Mouse (Mus musculus): ENCODE measurements around the gene Pdzrn3. TPM values are rescaled to one million over a fixed set of nuclear protein-coding genes. Genes with fewer than 3 reads are reported as not detected.

Gene Pdzrn3
- polyA plus RNA-seq (2012; rRNA removed): 27.6 and 40.4 TPM in 2 replicates

- DNase-seq (ENCODE audit: low read depth): peak; percentile 83
- TF ChIP-seq POLR2A (IDR thresholded peaks at IDR 0.05; ENCODE audit: borderline replicate concordance, extremely low read depth, insufficient read depth, insufficient read length, poor library complexity, severe bottlenecking) (no peak), CTCF (IDR thresholded peaks at IDR 0.05; ENCODE audit: borderline replicate concordance, extremely low read depth, insufficient read depth, insufficient read length) (peak; percentile 53)
Measured at GRCm38 (mm10) chr6:101377167-101377934, at the start of gene Pdzrn3. Gene Pdzrn3, minus strand, starts transcription at chr6:101377897.

- DNase-seq (ENCODE audit: low read depth): no peak
- no peak for TF ChIP-seq POLR2A (IDR thresholded peaks at IDR 0.05; ENCODE audit: borderline replicate concordance, extremely low read depth, insufficient read depth, insufficient read length, poor library complexity, severe bottlenecking)
- TF ChIP-seq CTCF (IDR thresholded peaks at IDR 0.05; ENCODE audit: borderline replicate concordance, extremely low read depth, insufficient read depth, insufficient read length): no peak
Measured at GRCm38 (mm10) chr6:101427296-101427695, 49.6 kb upstream of the Pdzrn3 start.

- TF ChIP-seq POLR2A (IDR thresholded peaks at IDR 0.05; ENCODE audit: borderline replicate concordance, extremely low read depth, insufficient read depth, insufficient read length, poor library complexity, severe bottlenecking): no peak
- TF ChIP-seq CTCF (IDR thresholded peaks at IDR 0.05; ENCODE audit: borderline replicate concordance, extremely low read depth, insufficient read depth, insufficient read length): no peak
- DNase-seq (ENCODE audit: low read depth): peak; percentile 88
Measured at GRCm38 (mm10) chr6:101426301-101426700, 48.6 kb upstream of the Pdzrn3 start.

GRCm38 (mm10) chr6:101422084-101422954, 44.6 kb upstream of the Pdzrn3 start:
- no peak for TF ChIP-seq POLR2A (IDR thresholded peaks at IDR 0.05; ENCODE audit: borderline replicate concordance, extremely low read depth, insufficient read depth, insufficient read length, poor library complexity, severe bottlenecking)
- no peak for TF ChIP-seq CTCF (IDR thresholded peaks at IDR 0.05; ENCODE audit: borderline replicate concordance, extremely low read depth, insufficient read depth, insufficient read length)
- DNase-seq (ENCODE audit: low read depth): peak; percentile 89

GRCm38 (mm10) chr6:101418213-101418612, 40.5 kb upstream of the Pdzrn3 start:
- DNase-seq (ENCODE audit: low read depth): no peak
- TF ChIP-seq POLR2A (IDR thresholded peaks at IDR 0.05; ENCODE audit: borderline replicate concordance, extremely low read depth, insufficient read depth, insufficient read length, poor library complexity, severe bottlenecking) (no peak), CTCF (IDR thresholded peaks at IDR 0.05; ENCODE audit: borderline replicate concordance, extremely low read depth, insufficient read depth, insufficient read length) (no peak)

- no peak for TF ChIP-seq CTCF (IDR thresholded peaks at IDR 0.05; ENCODE audit: borderline replicate concordance, extremely low read depth, insufficient read depth, insufficient read length)
- TF ChIP-seq POLR2A (IDR thresholded peaks at IDR 0.05; ENCODE audit: borderline replicate concordance, extremely low read depth, insufficient read depth, insufficient read length, poor library complexity, severe bottlenecking): no peak
Measured at GRCm38 (mm10) chr6:101411701-101412100, 34.0 kb upstream of the Pdzrn3 start.

GRCm38 (mm10) chr6:101411064-101411463, 33.4 kb upstream of the Pdzrn3 start:
- no peak for DNase-seq (ENCODE audit: low read depth)
- TF ChIP-seq POLR2A (IDR thresholded peaks at IDR 0.05; ENCODE audit: borderline replicate concordance, extremely low read depth, insufficient read depth, insufficient read length, poor library complexity, severe bottlenecking): no peak
- TF ChIP-seq CTCF (IDR thresholded peaks at IDR 0.05; ENCODE audit: borderline replicate concordance, extremely low read depth, insufficient read depth, insufficient read length): no peak

More at GRCm38 (mm10) chr6:101411701-101412100, 34.0 kb upstream of the Pdzrn3 start:
- DNase-seq (ENCODE audit: low read depth): peak; percentile 29

GRCm38 (mm10) chr6:101396711-101397110, 19.0 kb upstream of the Pdzrn3 start:
- no peak for DNase-seq (ENCODE audit: low read depth)
- no peak for TF ChIP-seq POLR2A (IDR thresholded peaks at IDR 0.05; ENCODE audit: borderline replicate concordance, extremely low read depth, insufficient read depth, insufficient read length, poor library complexity, severe bottlenecking)
- TF ChIP-seq CTCF (IDR thresholded peaks at IDR 0.05; ENCODE audit: borderline replicate concordance, extremely low read depth, insufficient read depth, insufficient read length): no peak

- TF ChIP-seq CTCF (IDR thresholded peaks at IDR 0.05; ENCODE audit: borderline replicate concordance, extremely low read depth, insufficient read depth, insufficient read length): no peak
- no peak for TF ChIP-seq POLR2A (IDR thresholded peaks at IDR 0.05; ENCODE audit: borderline replicate concordance, extremely low read depth, insufficient read depth, insufficient read length, poor library complexity, severe bottlenecking)
- no peak for DNase-seq (ENCODE audit: low read depth)
Measured at GRCm38 (mm10) chr6:101395908-101396307, 18.2 kb upstream of the Pdzrn3 start.

- TF ChIP-seq POLR2A (IDR thresholded peaks at IDR 0.05; ENCODE audit: borderline replicate concordance, extremely low read depth, insufficient read depth, insufficient read length, poor library complexity, severe bottlenecking) (no peak), CTCF (IDR thresholded peaks at IDR 0.05; ENCODE audit: borderline replicate concordance, extremely low read depth, insufficient read depth, insufficient read length) (no peak)
- no peak for DNase-seq (ENCODE audit: low read depth)
Measured at GRCm38 (mm10) chr6:101392801-101393117, 15.1 kb upstream of the Pdzrn3 start.

- no peak for DNase-seq (ENCODE audit: low read depth)
- TF ChIP-seq CTCF (IDR thresholded peaks at IDR 0.05; ENCODE audit: borderline replicate concordance, extremely low read depth, insufficient read depth, insufficient read length): no peak
- no peak for TF ChIP-seq POLR2A (IDR thresholded peaks at IDR 0.05; ENCODE audit: borderline replicate concordance, extremely low read depth, insufficient read depth, insufficient read length, poor library complexity, severe bottlenecking)
Measured at GRCm38 (mm10) chr6:101392107-101392800, 14.6 kb upstream of the Pdzrn3 start.

Data from brain, embryonic 14.5 days (tissue).